Mouse (Mus musculus) kidney, postnatal 0 days (tissue): ENCODE results near the gene Atp5d. TPM values are rescaled to one million over a fixed set of nuclear protein-coding genes. Genes with fewer than 3 reads are reported as not detected.

Source experiments
- ATAC-seq: fragments of 200-750 bp; cut with Nextera tagmentation; replicated peaks from 2 replicates; pipeline ENCODE4 v1.8.0; 2017; ENCODE audit warnings: low read depth, moderate number of reproducible peaks, moderate TSS enrichment, moderate library complexity; ENCODE audit not compliant: low FRiP score
- DNase-seq: peaks from one replicate; pipeline ENCODE4 v3.0.0-alpha.2; 2016; ENCODE audit warnings: low spot score
- H3K27ac ChIP-seq: fragments of 300-500 bp; sonication (generic); 2 replicates; pipeline ENCODE4 v1.5.1; 2014; ENCODE audit warnings: mild to moderate bottlenecking
- H3K27me3 ChIP-seq: fragments of 300-500 bp; sonication (generic); 2 replicates; pipeline ENCODE4 v1.6.1; 2014; ENCODE audit warnings: low read length, mixed read lengths; ENCODE audit not compliant: insufficient read depth
- H3K36me3 ChIP-seq: fragments of 300-500 bp; sonication (generic); 2 replicates; pipeline ENCODE4 v1.6.1; 2014; ENCODE audit warnings: low read length, mixed read lengths; ENCODE audit not compliant: insufficient read depth
- H3K4me1 ChIP-seq: fragments of 300-500 bp; sonication (generic); replicated peaks from 2 replicates; pipeline ENCODE4 v1.6.1; 2014; ENCODE audit warnings: antibody characterized with exemption, low read length, mixed read lengths; ENCODE audit not compliant: insufficient read depth
- H3K4me2 ChIP-seq: fragments of 300-500 bp; sonication (generic); 2 replicates; pipeline ENCODE4 v1.6.1; 2014; ENCODE audit warnings: mild to moderate bottlenecking, low read length, moderate library complexity, mixed read lengths
- H3K4me3 ChIP-seq: fragments of 300-500 bp; sonication (generic); replicated peaks from 2 replicates; pipeline ENCODE4 v1.5.1; 2014; ENCODE audit warnings: low read depth, low read length
- H3K9ac ChIP-seq: fragments of 300-500 bp; sonication (generic); 2 replicates; pipeline ENCODE4 v1.6.1; 2014; ENCODE audit warnings: low read depth, low read length
- H3K9me3 ChIP-seq: fragments of 300-500 bp; sonication (generic); replicated peaks from 2 replicates; pipeline ENCODE4 v1.6.1; 2016; ENCODE audit warnings: low read length, inconsistent platforms, mixed read lengths
- CTCF ChIP-seq: IDR thresholded peaks from 2 replicates; pipeline ENCODE4 v1.5.1; 2016; ENCODE audit warnings: antibody characterized with exemption, low read depth, mild to moderate bottlenecking, moderate library complexity
- WGBS: fragments of 180-500 bp; shearing (Covaris S2); extraction: QIAGEN DNeasy Blood & Tissue Kit; methylation state at CpG from one replicate; pipeline ENCODE4 v1.1.7; 2014; 5-methylcytosine and 5-hydroxymethylcytosine counted together
- polyA plus RNA-seq: library from polyadenylated mRNA; unstranded; fragments of >200 nt; fragmentation: Nextera tagmentation; extraction: Ambion mirVana; gene quantifications from 2 replicates; pipeline ENCODE4 v1.2.1, GENCODE M21; 2015

Atp5d gene
- polyA plus RNA-seq, 1 experiment from 2014 or later, result 936 TPM

DNA sequence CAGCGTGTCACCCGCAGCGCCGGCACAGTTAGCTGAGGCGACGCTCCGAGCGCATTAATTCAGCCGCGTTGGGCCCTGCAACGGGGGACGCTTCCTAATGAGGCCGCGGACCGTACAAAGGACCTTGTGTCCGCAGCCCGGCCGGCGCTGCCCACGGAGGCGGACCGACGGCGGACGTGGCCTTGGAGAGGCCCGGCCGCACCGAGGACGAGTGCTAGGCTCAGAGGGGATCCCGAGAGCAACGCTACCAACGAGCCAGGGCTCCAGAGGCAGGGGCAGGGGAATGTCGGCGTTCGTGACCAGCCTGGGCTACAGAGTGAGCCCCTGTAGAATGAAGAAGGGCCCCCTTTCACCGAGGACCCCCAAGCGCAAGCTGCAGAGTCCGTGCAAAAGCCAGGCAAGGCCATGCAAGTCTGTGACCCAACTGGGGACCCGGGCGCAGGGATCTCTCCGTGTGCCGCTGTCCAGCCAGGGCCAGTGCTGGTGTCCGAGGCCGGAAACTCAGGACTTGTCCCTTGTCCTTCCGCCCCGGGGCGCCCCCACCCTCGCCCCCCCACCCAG, 52.1 kb downstream of the Atp5d start:
- H3K27ac ChIP-seq, result no peak overlapping the region
- H3K4me2 ChIP-seq, result peak overlapping the region; percentile 72
- DNase-seq (no peak), ATAC-seq (no peak; the same call in 1 of the 2 replicates)
- H3K9me3 ChIP-seq, result no peaks in the 10 kb centered on the region
- 1% methylated on average over 48 of the region's 48 CpGs for WGBS
- no peak for TF ChIP-seq CTCF
- no peaks in the 10 kb centered on the region for H3K4me1 ChIP-seq
- H3K27me3 ChIP-seq, result peaks cover 13% of the 10 kb centered on the region
- H3K9ac ChIP-seq, result peak overlapping the region; percentile 50; the same call in 1 of the 2 replicates
- peak overlapping the region; percentile 39 for H3K4me3 ChIP-seq
- H3K36me3 ChIP-seq, result no peaks in the 10 kb centered on the region

DNA sequence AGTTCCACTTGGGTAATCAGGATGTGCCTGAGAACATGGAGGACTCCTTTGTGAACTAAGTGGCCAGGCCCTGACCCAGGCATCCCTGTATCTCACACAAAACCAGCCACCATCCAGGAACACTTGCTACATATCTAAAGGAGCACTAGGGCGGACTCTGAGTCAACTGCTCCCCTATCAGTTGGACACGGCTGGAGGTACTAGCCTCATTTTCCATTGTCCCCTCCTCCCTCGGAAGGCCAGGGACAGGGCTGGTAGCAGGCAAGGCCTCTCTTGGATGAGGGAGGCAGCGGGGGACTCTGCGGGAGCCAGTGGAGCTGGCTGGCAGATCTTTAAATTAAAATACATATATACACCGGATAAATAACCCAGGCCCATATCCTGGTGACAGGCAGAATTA, 55.5 kb downstream of the Atp5d start:
- Histone ChIP-seq H3K36me3 (no peaks in the 10 kb centered on the region), H3K9ac (no peak overlapping the region), H3K9me3 (no peaks in the 10 kb centered on the region), H3K4me2 (no peak overlapping the region), H3K27me3 (peaks cover 13% of the 10 kb centered on the region), H3K27ac (no peak overlapping the region), H3K4me1 (no peaks in the 10 kb centered on the region), H3K4me3 (no peak overlapping the region)
- ATAC-seq (no peak), DNase-seq (no peak)
- 82% methylated on average over 6 of the region's 6 CpGs for WGBS
- TF ChIP-seq CTCF, result no peak

GRCm38 (mm10) chr10:80194441-80194840, 56.0 kb downstream of the Atp5d start:
- no peaks in the 10 kb centered on the region for H3K4me1 ChIP-seq
- H3K36me3 ChIP-seq, result no peaks in the 10 kb centered on the region
- TF ChIP-seq CTCF, result no peak
- no peak overlapping the region for H3K4me3 ChIP-seq
- H3K4me2 ChIP-seq, result no peak overlapping the region
- no peaks in the 10 kb centered on the region for H3K9me3 ChIP-seq
- 69% methylated on average over 8 of the region's 8 CpGs for WGBS
- ATAC-seq (no peak), DNase-seq (no peak)
- H3K27me3 ChIP-seq, result peaks cover 13% of the 10 kb centered on the region
- no peak overlapping the region for H3K9ac ChIP-seq
- no peak overlapping the region for H3K27ac ChIP-seq

Other genes with a start within 250 kb of the Atp5d start
- gene Cfd, start 247.8 kb upstream of the Atp5d start, polyA plus RNA-seq, result 0.13 TPM in 1 of 2 replicates, not detected in the other
- 44.9 and 49.0 TPM in 2 replicates for gene Med16, start 229.7 kb upstream of the Atp5d start, polyA plus RNA-seq
- 4.8 and 21.6 TPM in 2 replicates for gene Gm26602, start 227.8 kb upstream of the Atp5d start, polyA plus RNA-seq
- 1.6 and 1.8 TPM in 2 replicates for gene Kiss1r, start 221.7 kb upstream of the Atp5d start, polyA plus RNA-seq
- gene R3hdm4, start 217.4 kb upstream of the Atp5d start, polyA plus RNA-seq, result 120 and 137 TPM in 2 replicates
- gene Arid3a, start 211.6 kb upstream of the Atp5d start, polyA plus RNA-seq, result 4.1 and 4.5 TPM in 2 replicates
- gene Wdr18, start 178.5 kb upstream of the Atp5d start, polyA plus RNA-seq, result 78.9 and 81.9 TPM in 2 replicates
- 0.17 and 0.20 TPM in 2 replicates for gene Grin3b, start 167.9 kb upstream of the Atp5d start, polyA plus RNA-seq
- gene Tmem259, start 154.3 kb upstream of the Atp5d start, polyA plus RNA-seq, result 23.7 and 26.6 TPM in 2 replicates
- gene Cnn2, start 150.0 kb upstream of the Atp5d start, polyA plus RNA-seq, result 221 and 261 TPM in 2 replicates
- gene Abca7, start 142.1 kb upstream of the Atp5d start, polyA plus RNA-seq, result 2.4 and 2.6 TPM in 2 replicates
- gene Arhgap45, start 122.0 kb upstream of the Atp5d start, polyA plus RNA-seq, result 4.0 and 4.6 TPM in 2 replicates
- 208 and 210 TPM in 2 replicates for gene Polr2e, start 98.8 kb upstream of the Atp5d start, polyA plus RNA-seq
- 901 and 946 TPM in 2 replicates for gene Gpx4, start 91.5 kb upstream of the Atp5d start, polyA plus RNA-seq
- gene Sbno2, start 33.1 kb upstream of the Atp5d start, polyA plus RNA-seq, result 9.6 and 10.5 TPM in 2 replicates
- 14.2 and 15.1 TPM in 2 replicates for gene Stk11, start 22.8 kb upstream of the Atp5d start, polyA plus RNA-seq
- 4.7 and 6.4 TPM in 2 replicates for gene Cbarp, start 2.2 kb downstream of the Atp5d start, polyA plus RNA-seq
- 13.7 and 18.6 TPM in 2 replicates for gene Midn, start 9.6 kb downstream of the Atp5d start, polyA plus RNA-seq
- 290 and 317 TPM in 2 replicates for gene Cirbp, start 27.4 kb downstream of the Atp5d start, polyA plus RNA-seq
- 9.3 and 11.0 TPM in 2 replicates for gene 1600002K03Rik, start 34.3 kb downstream of the Atp5d start, polyA plus RNA-seq
- 10.2 and 10.5 TPM in 2 replicates for gene Efna2, start 40.9 kb downstream of the Atp5d start, polyA plus RNA-seq
- gene Mum1, start 87.8 kb downstream of the Atp5d start, polyA plus RNA-seq, result 44.2 and 52.7 TPM in 2 replicates
- gene Ndufs7, start 110.5 kb downstream of the Atp5d start, polyA plus RNA-seq, result 537 and 556 TPM in 2 replicates
- gene Gamt, start 122.4 kb downstream of the Atp5d start, polyA plus RNA-seq, result 25.5 and 26.0 TPM in 2 replicates
- 43.7 and 44.6 TPM in 2 replicates for gene Dazap1, start 122.9 kb downstream of the Atp5d start, polyA plus RNA-seq
- gene Rps15, start 153.8 kb downstream of the Atp5d start, polyA plus RNA-seq, result 974 and 1,069 TPM in 2 replicates
- 0.51 and 0.86 TPM in 2 replicates for gene Apc2, start 157.3 kb downstream of the Atp5d start, polyA plus RNA-seq
- 52.2 and 53.6 TPM in 2 replicates for gene 2310011J03Rik, start 181.9 kb downstream of the Atp5d start, polyA plus RNA-seq
- 5.4 and 5.9 TPM in 2 replicates for gene Pcsk4, start 190.9 kb downstream of the Atp5d start, polyA plus RNA-seq
- 11.7 and 12.1 TPM in 2 replicates for gene Reep6, start 191.3 kb downstream of the Atp5d start, polyA plus RNA-seq
- 3.0 and 3.2 TPM in 2 replicates for gene Adamtsl5, start 209.8 kb downstream of the Atp5d start, polyA plus RNA-seq
- 0.51 and 1.0 TPM in 2 replicates for gene Plk5, start 217.8 kb downstream of the Atp5d start, polyA plus RNA-seq
- gene Mex3d, start 249.0 kb downstream of the Atp5d start, polyA plus RNA-seq, result 6.6 and 7.8 TPM in 2 replicates